Mouse (Mus musculus) CH12.LX (cell line): ENCODE measurements around the gene Ncdn. TPM values are rescaled to one million over a fixed set of nuclear protein-coding genes. Genes with fewer than 3 reads are reported as not detected.
A peak's percentile ranks its signal among the peaks of the same experiment; 100 is the strongest.

Experiments
- DNase-seq: peaks from one replicate; pipeline ENCODE4 v3.0.0-alpha.2; 2013; ENCODE audit errors: extremely low read depth
- H3K27ac ChIP-seq: 2 replicates; pipeline ENCODE4 v1.5.1; 2012; ENCODE audit warnings: low read depth, mild to moderate bottlenecking, control low read depth, moderate library complexity; ENCODE audit not compliant: insufficient read depth
- H3K27me3 ChIP-seq: replicated peaks from 2 replicates; pipeline ENCODE3; 2012; ENCODE audit warnings: inconsistent platforms
- H3K36me3 ChIP-seq, 2 experiments: replicated peaks in 1 of 2; 2 replicates each; pipeline versions ENCODE3 to v1.6.1; 2012; ENCODE audit warnings: inconsistent platforms in 1 of 2, low read length in 1 of 2, mild to moderate bottlenecking in 1 of 2, mixed read lengths in 1 of 2, moderate library complexity in 1 of 2; ENCODE audit not compliant: control insufficient read depth in 1 of 2, insufficient read depth in 1 of 2
- H3K4me1 ChIP-seq, 2 experiments: 2 replicates each; pipeline ENCODE4 v1.6.1; 2012; ENCODE audit warnings: inconsistent platforms in 1 of 2, moderate library complexity in 1 of 2; ENCODE audit not compliant: insufficient read depth in 2 of 2, control insufficient read depth in 1 of 2
- H3K4me2 ChIP-seq: 2 replicates; pipeline ENCODE4 v1.6.1; 2012; ENCODE audit warnings: low read depth, mild to moderate bottlenecking, control low read depth; ENCODE audit not compliant: poor library complexity, insufficient read depth, severe bottlenecking
- H3K4me3 ChIP-seq, 3 experiments: fragments of 150-350 bp in 1 of 3; sonication (generic) in 1 of 3; replicated peaks in 1 of 3; 2 replicates each; pipeline versions ENCODE3 to v1.5.1; 2011 to 2012; ENCODE audit warnings: low read depth in 2 of 3, low read length in 2 of 3, mild to moderate bottlenecking in 2 of 3, moderate library complexity in 2 of 3, control low read depth in 1 of 3, improper control_type of control experiment in 1 of 3, inconsistent platforms in 1 of 3, mixed read lengths in 1 of 3; ENCODE audit not compliant: poor library complexity in 1 of 3
- H3K79me2 ChIP-seq: replicated peaks from 2 replicates; pipeline ENCODE4 v1.6.1; 2012; ENCODE audit warnings: mild to moderate bottlenecking, moderate library complexity; ENCODE audit not compliant: control insufficient read depth, poor library complexity, insufficient read depth, severe bottlenecking; ENCODE audit errors: extremely low read depth
- H3K9ac ChIP-seq: 2 replicates; pipeline ENCODE4 v1.6.1; 2012; ENCODE audit warnings: low read depth, mild to moderate bottlenecking, control low read depth, moderate library complexity; ENCODE audit not compliant: insufficient read depth
- H3K9me3 ChIP-seq: replicated peaks from 2 replicates; pipeline ENCODE3; 2012; ENCODE audit warnings: low read length, inconsistent platforms, mixed read lengths
- ELF1 ChIP-seq: IDR thresholded peaks from 2 replicates; pipeline ENCODE4 v1.6.1; 2014; ENCODE audit warnings: low read depth, mild to moderate bottlenecking, inconsistent platforms, low read length, improper control_type of control experiment
- ETS1 ChIP-seq: conservative IDR thresholded peaks from 2 replicates; pipeline ENCODE4 v1.6.1; 2012; ENCODE audit warnings: low read depth, mild to moderate bottlenecking, inconsistent platforms, low read length, improper control_type of control experiment, moderate library complexity
- HCFC1 ChIP-seq: IDR thresholded peaks from 2 replicates; pipeline ENCODE4 v1.6.1; 2012; ENCODE audit warnings: low read depth, mild to moderate bottlenecking, inconsistent platforms, low read length, improper control_type of control experiment
- IRF4 ChIP-seq: IDR thresholded peaks from 2 replicates; pipeline ENCODE4 v1.6.1; 2014; ENCODE audit warnings: low read depth, mild to moderate bottlenecking, inconsistent platforms, low read length, improper control_type of control experiment
- MAFK ChIP-seq: IDR thresholded peaks from 2 replicates; pipeline ENCODE4 v1.6.1; 2011; ENCODE audit warnings: low read length, improper control_type of control experiment; ENCODE audit not compliant: insufficient replicate concordance
- MEF2A ChIP-seq: IDR thresholded peaks from 2 replicates; pipeline ENCODE4 v1.6.1; 2014; ENCODE audit warnings: low read depth, mild to moderate bottlenecking, inconsistent platforms, low read length, improper control_type of control experiment, borderline replicate concordance
- MYC ChIP-seq: IDR thresholded peaks from 2 replicates; pipeline ENCODE4 v1.6.1; 2011; ENCODE audit warnings: low read depth, mild to moderate bottlenecking, improper control_type of control experiment, low read length
- NRF1 ChIP-seq: IDR thresholded peaks from 2 replicates; pipeline ENCODE4 v1.6.1; 2014; ENCODE audit warnings: low read depth, mild to moderate bottlenecking, inconsistent platforms, low read length, improper control_type of control experiment, moderate library complexity
- POLR2A ChIP-seq: IDR thresholded peaks from 2 replicates; pipeline ENCODE4 v1.6.1; 2011; ENCODE audit warnings: low read depth, mild to moderate bottlenecking, improper control_type of control experiment, low read length
- RAD21 ChIP-seq: IDR thresholded peaks from 2 replicates; pipeline ENCODE4 v1.6.1; 2011; ENCODE audit warnings: low read depth, mild to moderate bottlenecking, low read length, improper control_type of control experiment, moderate library complexity
- RCOR1 ChIP-seq: conservative IDR thresholded peaks from 2 replicates; pipeline ENCODE4 v1.6.1; 2012; ENCODE audit warnings: low read depth, mild to moderate bottlenecking, inconsistent platforms, low read length, improper control_type of control experiment
- SIN3A ChIP-seq: IDR thresholded peaks from 2 replicates; pipeline ENCODE4 v1.6.1; 2012; ENCODE audit warnings: low read length, improper control_type of control experiment, inconsistent platforms
- TBP ChIP-seq: conservative IDR thresholded peaks from 2 replicates; pipeline ENCODE4 v1.6.1; 2011; ENCODE audit warnings: low read depth, low read length, improper control_type of control experiment
- TCF12 ChIP-seq: IDR thresholded peaks from 2 replicates; pipeline ENCODE4 v1.6.1; 2014; ENCODE audit warnings: low read depth, mild to moderate bottlenecking, inconsistent platforms, low read length, improper control_type of control experiment
- UBTF ChIP-seq: IDR thresholded peaks from 2 replicates; pipeline ENCODE4 v1.6.1; 2012; ENCODE audit warnings: low read depth, mild to moderate bottlenecking, inconsistent platforms, low read length, improper control_type of control experiment, moderate library complexity
- USF2 ChIP-seq: conservative IDR thresholded peaks from 2 replicates; pipeline ENCODE4 v1.6.1; 2011; ENCODE audit warnings: low read depth, low read length, improper control_type of control experiment
- ZKSCAN1 ChIP-seq: IDR thresholded peaks from 2 replicates; pipeline ENCODE4 v1.6.1; 2012; ENCODE audit warnings: low read depth, inconsistent platforms, low read length, improper control_type of control experiment, borderline replicate concordance
- dilution Hi-C: fragments of 300-500 bp; cut with MboI; formaldehyde crosslinking; loops from 2 replicates; pipeline ENCODE4 v1.14.3; 2020; ENCODE audit warnings: low sequenced_read_pairs; ENCODE audit not compliant: extremely low pct_unique_long_range_greater_than_20kb, extremely low pct_ligation_motif_present
- in situ Hi-C: fragments of 300-500 bp; cut with MboI; formaldehyde crosslinking; loops from 3 replicates; pipeline ENCODE4 v1.14.3; 2019; ENCODE audit warnings: low sequenced_read_pairs, low pct_ligation_motif_present, low pct_unique_long_range_greater_than_20kb, mixed read lengths
- polyA plus RNA-seq: library from polyadenylated mRNA; unstranded; fragments of >175 nt; gene quantifications from 2 replicates; pipeline ENCODE4 v1.2.1, GENCODE M21; 2012; ENCODE audit warnings: low read depth; ENCODE audit not compliant: insufficient read length
- total RNA-seq, 2 experiments: library from RNA; depleted of rRNA; stranded (reverse); fragments of 300-350 nt in 1 of 2; fragments of >200 nt in 1 of 2; gene quantifications; 2 replicates each; pipeline ENCODE4 v1.2.3; 2012 to 2014

Ncdn gene
- total and polyA plus RNA-seq, 3 experiments: 18.7 to 41.2 (median 30.6) TPM

DNA sequence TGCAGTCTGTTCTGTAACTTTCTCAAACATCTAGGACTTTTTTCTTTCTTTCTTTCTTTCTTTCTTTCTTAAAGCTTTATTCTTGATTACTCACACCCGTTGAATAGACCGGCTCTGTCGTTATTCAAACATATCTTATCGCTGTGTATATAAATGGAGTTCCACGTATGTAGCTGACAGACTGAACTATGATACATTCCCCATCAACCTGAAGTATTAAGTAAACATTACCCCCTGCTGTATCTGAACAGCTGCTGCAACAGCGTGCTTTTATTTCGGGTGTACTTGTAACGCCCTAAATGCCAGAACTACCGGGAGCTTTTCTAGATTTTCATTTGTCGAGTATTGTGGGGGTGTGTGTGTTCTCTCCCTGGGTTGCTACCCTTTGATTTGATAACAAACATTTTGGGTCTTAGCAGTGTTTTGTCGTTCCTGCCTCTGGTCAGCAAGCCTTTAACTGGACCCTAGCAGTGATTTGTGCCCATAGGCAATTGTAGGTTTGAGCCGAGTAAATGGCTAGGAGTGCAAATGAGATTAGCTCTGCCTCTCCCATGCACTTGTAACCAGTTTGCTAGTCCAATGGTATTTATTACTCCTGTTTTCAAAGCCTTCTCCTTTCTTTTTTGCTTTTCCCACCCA lies 1.6 kb upstream of the Ncdn start:
- DNase-seq: no peak
- Histone ChIP-seq H3K9me3 (no peaks in the 10 kb centered on the region), H3K79me2 (peaks cover 17% of the 10 kb centered on the region), H3K4me2 (no peak overlapping the region), H3K27me3 (no peaks in the 10 kb centered on the region), H3K36me3 (peaks cover 20 to 36% of the 10 kb centered on the region in 2 experiments), H3K9ac (peak overlapping the region; percentile 86; the same call in 1 of the 2 replicates), H3K27ac (no peak overlapping the region), H3K4me1 (peaks cover 6 to 44% of the 10 kb centered on the region in 2 experiments; a peak in 3 of 4 replicates), H3K4me3 (no peak overlapping the region)
- TF ChIP-seq ZKSCAN1: no peak
- TF ChIP-seq MYC: no peak
- no peak for TF ChIP-seq SIN3A
- TF ChIP-seq TBP: no peak
- no peak for TF ChIP-seq RAD21
- no peak for TF ChIP-seq MAFK
- TF ChIP-seq MEF2A: no peak
- TF ChIP-seq NRF1: no peak
- TF ChIP-seq IRF4: no peak
- no peak for TF ChIP-seq POLR2A
- TF ChIP-seq TCF12: no peak
- no peak for TF ChIP-seq UBTF
- no peak for TF ChIP-seq USF2
- in situ Hi-C loops (no loop called here), dilution Hi-C loops (no loop called here)

DNA sequence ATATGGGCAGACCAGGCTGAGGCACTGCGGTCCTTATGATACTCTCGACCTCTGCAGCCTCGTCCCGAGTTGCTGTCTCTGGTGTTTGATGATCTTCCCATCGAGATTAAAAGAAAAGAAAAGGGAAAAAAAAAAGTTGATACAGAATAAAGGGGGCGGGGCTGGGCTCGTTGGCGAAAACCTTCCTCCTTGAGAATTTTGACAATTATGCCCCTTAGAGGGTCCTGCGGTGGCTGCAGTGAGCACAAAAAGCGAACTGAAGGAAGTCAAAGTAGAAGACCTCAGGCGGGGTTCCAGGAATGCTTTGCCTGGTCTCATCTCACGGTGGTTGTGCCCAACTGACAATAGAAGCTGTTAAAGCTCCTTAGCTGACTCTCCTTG lies 983 bp upstream of the Ncdn start:
- Histone ChIP-seq H3K4me3 (peak overlapping the region; percentile 79 to 87 (median 83)), H3K27me3 (no peaks in the 10 kb centered on the region), H3K9me3 (no peaks in the 10 kb centered on the region), H3K79me2 (peaks cover 17% of the 10 kb centered on the region), H3K4me1 (peaks cover 11 to 44% of the 10 kb centered on the region in 2 experiments), H3K36me3 (peaks cover 25 to 43% of the 10 kb centered on the region in 2 experiments), H3K9ac (peak overlapping the region; percentile 86), H3K4me2 (peak overlapping the region; percentile 99), H3K27ac (no peak overlapping the region)
- dilution Hi-C loops: no loop called here
- in situ Hi-C loops: no loop called here
- no peak for TF ChIP-seq ETS1
- no peak for TF ChIP-seq ZKSCAN1
- TF ChIP-seq HCFC1: no peak
- no peak for TF ChIP-seq TCF12
- TF ChIP-seq RAD21: no peak
- TF ChIP-seq RCOR1: no peak
- no peak for TF ChIP-seq ELF1
- no peak for DNase-seq
